13 mouse cellular contexts compared by ENCODE assay signal in genomic region chr1:176946796-176947181, GRCm38 (mm10).
DNase-seq lines count a peak whose midpoint lies in the region; ATAC-seq and TF ChIP-seq lines count a peak whose summit lies in the region.
"Had no signal": no experiment of that assay in that cellular context is flagged by ENCODE, and none has a peak within 500 bp of the region (broad histone marks: within the 10 kb centered on the region; RNA-seq: fewer than 3 reads in every experiment).

No protein-coding gene starts in this region.

- H3K4me2 ChIP-seq in midbrain, embryonic 13.5 days (replicated peaks), result no peak overlapping the region; the same call in 1 of the 2 replicates
- H3K4me2 ChIP-seq in midbrain, embryonic 11.5 days, result no peak overlapping the region
- H3K4me2 ChIP-seq in forebrain, postnatal 0 days (ENCODE audit: low read depth), result peak overlapping the region; percentile 6; the same call in 1 of the 2 replicates
- H3K4me2 ChIP-seq: heart, embryonic 13.5 days; limb, embryonic 12.5 days had no signal

- no peaks in the 10 kb centered on the region for H3K27me3 ChIP-seq in midbrain, embryonic 13.5 days
- no peaks in the 10 kb centered on the region for H3K27me3 ChIP-seq in midbrain, embryonic 11.5 days (ENCODE audit: control insufficient read depth, insufficient read depth, low read length)
- no peaks in the 10 kb centered on the region for H3K27me3 ChIP-seq in forebrain, postnatal 0 days (ENCODE audit: insufficient read depth, low read length)
- H3K27me3 ChIP-seq: heart, embryonic 13.5 days; limb, embryonic 12.5 days had no signal

- peak; percentile 63; the same call in 1 of the 2 replicates for ATAC-seq in midbrain, embryonic 13.5 days
- no peak for ATAC-seq in midbrain, embryonic 11.5 days (ENCODE audit: low FRiP score)
- ATAC-seq in forebrain, postnatal 0 days, result peak; percentile 63
- ATAC-seq in neutrophil, adult 5-6 weeks (ENCODE audit: extremely low read depth, insufficient number of reproducible peaks, low FRiP score, poor library complexity, severe bottlenecking), result 0 out of 2 replicates have a peak, but pooled peaks have one; percentile 23
- ATAC-seq: liver, postnatal 0 days had no signal

- no peak for TF ChIP-seq CTCF in forebrain, postnatal 0 days (IDR thresholded peaks at IDR 0.05; ENCODE audit: low read depth)

- H3K4me1 ChIP-seq in midbrain, embryonic 13.5 days (replicated peaks), result peaks cover 31% of the 10 kb centered on the region
- peaks cover 13% of the 10 kb centered on the region for H3K4me1 ChIP-seq in midbrain, embryonic 11.5 days (ENCODE audit: control insufficient read depth, insufficient read depth, low read length)
- H3K4me1 ChIP-seq in forebrain, postnatal 0 days (ENCODE audit: insufficient read depth), result peaks cover 21% of the 10 kb centered on the region

- H3K9me3 ChIP-seq in midbrain, embryonic 13.5 days, result no peaks in the 10 kb centered on the region
- H3K9me3 ChIP-seq in midbrain, embryonic 11.5 days (ENCODE audit: control insufficient read depth, low read length), result no peaks in the 10 kb centered on the region
- H3K9me3 ChIP-seq in forebrain, postnatal 0 days (ENCODE audit: low read length), result no peaks in the 10 kb centered on the region
- H3K9me3 ChIP-seq: heart, embryonic 13.5 days; limb, embryonic 12.5 days had no signal

- WGBS in midbrain, embryonic 13.5 days, result 35% methylated on average over 7 of the region's 7 CpGs
- 65% methylated on average over 7 of the region's 7 CpGs for WGBS in midbrain, embryonic 11.5 days
- WGBS in forebrain, postnatal 0 days, result 12% methylated on average over 7 of the region's 7 CpGs

- DNase-seq in cerebellum, postnatal 10 days, result peak; percentile 63
- DNase-seq in cerebellum, postnatal 36 days, result no peak
- no peak for DNase-seq in midbrain, embryonic 11.5 days (ENCODE audit: low spot score, missing footprints)
- peak; percentile 78 for DNase-seq in forebrain, postnatal 0 days
- DNase-seq in adrenal gland, postnatal 14 days, result no peak
- DNase-seq in yolk sac, embryonic 10.5 days (ENCODE audit: low spot score), result no peak
- DNase-seq: kidney, adult 11 months; liver, postnatal 0 days had no signal

- H3K9ac ChIP-seq in midbrain, embryonic 13.5 days (replicated peaks), result no peak overlapping the region
- H3K9ac ChIP-seq in midbrain, embryonic 11.5 days (ENCODE audit: low read length), result no peak overlapping the region
- peak overlapping the region; percentile 23; the same call in 1 of the 2 replicates for H3K9ac ChIP-seq in forebrain, postnatal 0 days
- H3K9ac ChIP-seq: heart, embryonic 13.5 days; limb, embryonic 12.5 days; liver, postnatal 0 days had no signal

- H3K27ac ChIP-seq in midbrain, embryonic 13.5 days, result peak overlapping the region; percentile 64; the same call in 1 of the 2 replicates
- H3K27ac ChIP-seq in midbrain, embryonic 11.5 days (ENCODE audit: low read depth, low read length), result no peak overlapping the region
- peak overlapping the region; percentile 87 for H3K27ac ChIP-seq in forebrain, postnatal 0 days (ENCODE audit: low read depth, low read length)
- H3K27ac ChIP-seq: heart, embryonic 13.5 days; limb, embryonic 12.5 days; stomach, postnatal 0 days had no signal

- H3K36me3 ChIP-seq in midbrain, embryonic 13.5 days, result no peaks in the 10 kb centered on the region
- no peaks in the 10 kb centered on the region for H3K36me3 ChIP-seq in midbrain, embryonic 11.5 days (ENCODE audit: control insufficient read depth, insufficient read depth, low read length)
- H3K36me3 ChIP-seq in forebrain, postnatal 0 days (ENCODE audit: insufficient read depth), result no peaks in the 10 kb centered on the region
- H3K36me3 ChIP-seq: heart, embryonic 13.5 days; limb, embryonic 12.5 days had no signal

- no peak overlapping the region for H3K4me3 ChIP-seq in midbrain, embryonic 13.5 days (replicated peaks)
- H3K4me3 ChIP-seq in midbrain, embryonic 11.5 days (ENCODE audit: low read depth, low read length), result no peak overlapping the region
- no peak overlapping the region for H3K4me3 ChIP-seq in forebrain, postnatal 0 days (ENCODE audit: low read depth, low read length)
- H3K4me3 ChIP-seq: heart, embryonic 13.5 days; limb, embryonic 12.5 days had no signal

Comparison
In these comparisons a context has a peak if more than half of its experiments do, and no peak if none do; other contexts are left out.
1. DNase-seq: peak in cerebellum, postnatal 10 days (2 of 2) and forebrain, postnatal 0 days (single experiment); none in cerebellum, postnatal 36 days (0 of 2), midbrain, embryonic 11.5 days (single experiment), adrenal gland, postnatal 14 days (single experiment) and yolk sac, embryonic 10.5 days (single experiment).